Mouse (Mus musculus): Measurements from ENCODE around the gene Icmt. TPM values are rescaled to one million over a fixed set of nuclear protein-coding genes. Genes with fewer than 3 reads are reported as not detected.
A peak's percentile ranks its signal among the peaks of the same experiment; 100 is the strongest.

Icmt gene
- polyA plus RNA-seq (2014; fragmentation: Nextera tagmentation; extraction: Ambion mirVana) = 13.2 and 18.2 TPM in 2 replicates

- no peaks in the 10 kb centered on the region for H3K9me3 ChIP-seq (replicated peaks; ENCODE audit: control insufficient read depth, low read length)
- peaks cover 26% of the 10 kb centered on the region for H3K27me3 ChIP-seq (replicated peaks; ENCODE audit: control insufficient read depth, insufficient read depth, low read length)
- DNase-seq (ENCODE audit: low spot score) (peak; percentile 99), ATAC-seq (peak; percentile 96)
- peaks cover 21% of the 10 kb centered on the region for H3K36me3 ChIP-seq (ENCODE audit: control insufficient read depth, insufficient read depth, low read length)
- H3K4me1 ChIP-seq (ENCODE audit: control insufficient read depth, insufficient read depth, low read length) = peaks cover 11% of the 10 kb centered on the region
- peak within 1 kb of the TSS; percentile 98 for H3K9ac ChIP-seq (ENCODE audit: low read length)
- peak within 1 kb of the TSS; percentile 95 for H3K4me3 ChIP-seq (ENCODE audit: low read depth, low read length)
- under 1% methylated on average over 119 of the region's 119 CpGs for WGBS
- peak within 1 kb of the TSS; percentile 95 for H3K4me2 ChIP-seq (ENCODE audit: low read length)
- peak within 1 kb of the TSS; percentile 39; the same call in 1 of the 2 replicates for H3K27ac ChIP-seq (ENCODE audit: low read depth, low read length)
These were observed at the start of gene Icmt for GRCm38 (mm10) chr4:152296874-152297861. Icmt (plus strand) TSS chr4:152297227.

DNA sequence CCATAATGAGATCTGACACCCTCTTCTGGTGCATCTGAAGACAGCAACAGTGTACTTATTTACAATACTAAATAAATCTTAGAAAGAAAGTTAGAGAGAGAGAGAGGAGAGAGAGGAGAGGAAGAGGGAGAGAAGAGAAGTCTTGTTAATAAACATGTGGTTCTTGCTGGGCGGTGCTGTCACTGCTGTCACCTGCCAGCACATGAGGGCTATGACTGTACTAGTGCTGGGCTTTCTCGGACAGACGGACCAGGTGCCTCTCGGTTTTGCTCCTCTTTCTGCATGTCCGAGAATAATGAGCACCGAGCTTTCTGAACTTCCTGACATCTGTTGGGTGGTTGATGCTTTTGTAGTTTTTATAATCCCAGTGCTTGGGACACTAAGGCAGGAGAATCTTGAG lies 46.4 kb upstream of the Icmt start:
- no peak overlapping the region for H3K27ac ChIP-seq (ENCODE audit: low read depth, low read length)
- no peak overlapping the region for H3K4me3 ChIP-seq (ENCODE audit: low read depth, low read length)
- H3K4me2 ChIP-seq (ENCODE audit: low read length) = no peak overlapping the region
- H3K27me3 ChIP-seq (replicated peaks; ENCODE audit: control insufficient read depth, insufficient read depth, low read length) = no peaks in the 10 kb centered on the region
- DNase-seq (ENCODE audit: low spot score) (no peak), ATAC-seq (no peak)
- no peaks in the 10 kb centered on the region for H3K9me3 ChIP-seq (replicated peaks; ENCODE audit: control insufficient read depth, low read length)
- WGBS = 84% methylated on average over 6 of the region's 6 CpGs
- no peaks in the 10 kb centered on the region for H3K4me1 ChIP-seq (ENCODE audit: control insufficient read depth, insufficient read depth, low read length)
- no peak overlapping the region for H3K9ac ChIP-seq (ENCODE audit: low read length)
- 0 out of 2 replicates have a peak, but pooled peaks cover 5% of the 10 kb centered on the region for H3K36me3 ChIP-seq (ENCODE audit: control insufficient read depth, insufficient read depth, low read length)

- ATAC-seq = no peak
- H3K4me2 ChIP-seq (ENCODE audit: low read length) = no peak overlapping the region
- 87% methylated on average over 9 of the region's 9 CpGs for WGBS
- no peak overlapping the region for H3K27ac ChIP-seq (ENCODE audit: low read depth, low read length)
- H3K4me1 ChIP-seq (ENCODE audit: control insufficient read depth, insufficient read depth, low read length) = no peaks in the 10 kb centered on the region
- no peak for DNase-seq (ENCODE audit: low spot score)
- H3K36me3 ChIP-seq (ENCODE audit: control insufficient read depth, insufficient read depth, low read length) = 0 out of 2 replicates have a peak, but pooled peaks cover 5% of the 10 kb centered on the region
- no peak overlapping the region for H3K9ac ChIP-seq (ENCODE audit: low read length)
- H3K27me3 ChIP-seq (replicated peaks; ENCODE audit: control insufficient read depth, insufficient read depth, low read length) = no peaks in the 10 kb centered on the region
- H3K4me3 ChIP-seq (ENCODE audit: low read depth, low read length) = no peak overlapping the region
- no peaks in the 10 kb centered on the region for H3K9me3 ChIP-seq (replicated peaks; ENCODE audit: control insufficient read depth, low read length)
These were observed 43.8 kb upstream of the Icmt start for GRCm38 (mm10) chr4:152253183-152253759.

GRCm38 (mm10) chr4:152257070-152257469 lies 40.0 kb upstream of the Icmt start:
- Histone ChIP-seq H3K4me1 (ENCODE audit: control insufficient read depth, insufficient read depth, low read length) (no peaks in the 10 kb centered on the region), H3K9ac (ENCODE audit: low read length) (no peak overlapping the region), H3K27ac (ENCODE audit: low read depth, low read length) (peak overlapping the region; percentile 14; the same call in 1 of the 2 replicates), H3K36me3 (ENCODE audit: control insufficient read depth, insufficient read depth, low read length) (0 out of 2 replicates have a peak, but pooled peaks cover 5% of the 10 kb centered on the region), H3K9me3 (replicated peaks; ENCODE audit: control insufficient read depth, low read length) (no peaks in the 10 kb centered on the region), H3K4me3 (ENCODE audit: low read depth, low read length) (no peak overlapping the region), H3K4me2 (ENCODE audit: low read length) (no peak overlapping the region), H3K27me3 (replicated peaks; ENCODE audit: control insufficient read depth, insufficient read depth, low read length) (no peaks in the 10 kb centered on the region)
- DNase-seq (ENCODE audit: low spot score) (peak; percentile 76), ATAC-seq (peak; percentile 67; the same call in 1 of the 2 replicates)
- 52% methylated on average over 6 of the region's 6 CpGs for WGBS

- ATAC-seq (no peak), DNase-seq (ENCODE audit: low spot score) (no peak)
- no peaks in the 10 kb centered on the region for H3K9me3 ChIP-seq (replicated peaks; ENCODE audit: control insufficient read depth, low read length)
- no peaks in the 10 kb centered on the region for H3K36me3 ChIP-seq (ENCODE audit: control insufficient read depth, insufficient read depth, low read length)
- no peak overlapping the region for H3K9ac ChIP-seq (ENCODE audit: low read length)
- no peak overlapping the region for H3K4me2 ChIP-seq (ENCODE audit: low read length)
- no peak overlapping the region for H3K4me3 ChIP-seq (ENCODE audit: low read depth, low read length)
- no peak overlapping the region for H3K27ac ChIP-seq (ENCODE audit: low read depth, low read length)
- no peaks in the 10 kb centered on the region for H3K27me3 ChIP-seq (replicated peaks; ENCODE audit: control insufficient read depth, insufficient read depth, low read length)
- WGBS = 97% methylated on average over 8 of the region's 8 CpGs
- no peaks in the 10 kb centered on the region for H3K4me1 ChIP-seq (ENCODE audit: control insufficient read depth, insufficient read depth, low read length)
These were observed 36.6 kb upstream of the Icmt start for GRCm38 (mm10) chr4:152260451-152260850.

DNA sequence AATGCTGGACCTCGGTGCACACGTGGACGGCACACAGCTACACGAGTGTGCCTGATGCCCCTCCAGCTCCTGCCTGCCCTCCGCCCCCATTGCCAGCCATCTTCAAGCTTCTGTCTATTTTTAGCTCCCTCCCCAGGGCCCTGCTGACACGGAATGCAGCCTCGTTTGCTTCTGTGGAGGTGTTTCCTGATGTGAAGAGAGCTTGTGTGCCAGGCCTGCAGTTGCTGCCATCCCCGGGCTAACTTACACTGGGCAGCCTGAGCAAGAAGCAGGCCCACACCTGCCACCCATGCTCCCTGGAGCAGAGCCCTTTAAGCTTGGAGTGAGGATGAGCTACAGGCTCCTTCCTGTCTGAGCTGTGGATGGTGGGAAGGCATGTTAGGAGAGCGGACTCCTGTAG lies 34.8 kb upstream of the Icmt start:
- H3K36me3 ChIP-seq (ENCODE audit: control insufficient read depth, insufficient read depth, low read length) = no peaks in the 10 kb centered on the region
- no peak overlapping the region for H3K9ac ChIP-seq (ENCODE audit: low read length)
- H3K4me1 ChIP-seq (ENCODE audit: control insufficient read depth, insufficient read depth, low read length) = no peaks in the 10 kb centered on the region
- H3K27ac ChIP-seq (ENCODE audit: low read depth, low read length) = no peak overlapping the region
- ATAC-seq (no peak), DNase-seq (ENCODE audit: low spot score) (no peak)
- WGBS = 71% methylated on average over 9 of the region's 9 CpGs
- H3K9me3 ChIP-seq (replicated peaks; ENCODE audit: control insufficient read depth, low read length) = no peaks in the 10 kb centered on the region
- no peak overlapping the region for H3K4me2 ChIP-seq (ENCODE audit: low read length)
- no peak overlapping the region for H3K4me3 ChIP-seq (ENCODE audit: low read depth, low read length)
- H3K27me3 ChIP-seq (replicated peaks; ENCODE audit: control insufficient read depth, insufficient read depth, low read length) = no peaks in the 10 kb centered on the region

- H3K9ac ChIP-seq (ENCODE audit: low read length) = no peak overlapping the region
- no peaks in the 10 kb centered on the region for H3K27me3 ChIP-seq (replicated peaks; ENCODE audit: control insufficient read depth, insufficient read depth, low read length)
- H3K4me1 ChIP-seq (ENCODE audit: control insufficient read depth, insufficient read depth, low read length) = 0 out of 2 replicates have a peak, but pooled peaks cover 3% of the 10 kb centered on the region
- WGBS = 73% methylated on average over 9 of the region's 9 CpGs
- H3K4me3 ChIP-seq (ENCODE audit: low read depth, low read length) = no peak overlapping the region
- H3K9me3 ChIP-seq (replicated peaks; ENCODE audit: control insufficient read depth, low read length) = no peaks in the 10 kb centered on the region
- no peaks in the 10 kb centered on the region for H3K36me3 ChIP-seq (ENCODE audit: control insufficient read depth, insufficient read depth, low read length)
- no peak overlapping the region for H3K27ac ChIP-seq (ENCODE audit: low read depth, low read length)
- no peak for ATAC-seq
- DNase-seq (ENCODE audit: low spot score) = no peak
- H3K4me2 ChIP-seq (ENCODE audit: low read length) = no peak overlapping the region
These were observed 33.9 kb upstream of the Icmt start for GRCm38 (mm10) chr4:152263089-152263488.

- Histone ChIP-seq H3K4me1 (ENCODE audit: control insufficient read depth, insufficient read depth, low read length) (0 out of 2 replicates have a peak, but pooled peaks cover 3% of the 10 kb centered on the region), H3K27me3 (replicated peaks; ENCODE audit: control insufficient read depth, insufficient read depth, low read length) (no peaks in the 10 kb centered on the region), H3K36me3 (ENCODE audit: control insufficient read depth, insufficient read depth, low read length) (no peaks in the 10 kb centered on the region), H3K9ac (ENCODE audit: low read length) (no peak overlapping the region), H3K9me3 (replicated peaks; ENCODE audit: control insufficient read depth, low read length) (no peaks in the 10 kb centered on the region), H3K27ac (ENCODE audit: low read depth, low read length) (no peak overlapping the region), H3K4me3 (ENCODE audit: low read depth, low read length) (no peak overlapping the region), H3K4me2 (ENCODE audit: low read length) (no peak overlapping the region)
- 42% methylated on average over 10 of the region's 10 CpGs for WGBS
- DNase-seq (ENCODE audit: low spot score) (no peak), ATAC-seq (no peak)
These were observed 33.4 kb upstream of the Icmt start for GRCm38 (mm10) chr4:152263512-152264176.

Measured in forebrain, embryonic 14.5 days (tissue).